Mouse (Mus musculus): ENCODE data around the gene Tex14. TPM values are rescaled to one million over a fixed set of nuclear protein-coding genes. Genes with fewer than 3 reads are reported as not detected.
"Not testable (repeated sequence)": the region's sequence is repeated elsewhere in the genome, so short reads cannot be mapped to it uniquely, and the experiment has no call there.

The Tex14 gene
- polyA plus RNA-seq, 1 experiment from 2014 or later, result 0.65 TPM

- H3K4me3 ChIP-seq (replicated peaks); H3K9me3 ChIP-seq (replicated peaks); ATAC-seq (replicated peaks; ENCODE audit: low FRiP score); H3K36me3 ChIP-seq; H3K27me3 ChIP-seq; H3K4me2 ChIP-seq; H3K9ac ChIP-seq: not testable (repeated sequence)
- peaks cover 23% of the 10 kb centered on the region for H3K4me1 ChIP-seq
- H3K27ac ChIP-seq, result peak overlapping the region; percentile 85; the same call in 1 of the 2 replicates
- WGBS, result 65% methylated on average over 10 of the region's 10 CpGs
Observed at GRCm38 (mm10) chr11:87444056-87444455, 39.2 kb downstream of the Tex14 start.

GRCm38 (mm10) chr11:87444735-87445428, 40.0 kb downstream of the Tex14 start:
- no peak overlapping the region for H3K9ac ChIP-seq
- H3K27me3 ChIP-seq, result no peaks in the 10 kb centered on the region
- H3K4me3 ChIP-seq (replicated peaks), result no peak overlapping the region
- no peaks in the 10 kb centered on the region for H3K36me3 ChIP-seq
- H3K9me3 ChIP-seq (replicated peaks), result no peaks in the 10 kb centered on the region
- ATAC-seq (replicated peaks; ENCODE audit: low FRiP score), result no peak
- peak overlapping the region; percentile 25; the same call in 1 of the 2 replicates for H3K4me2 ChIP-seq
- H3K27ac ChIP-seq, result peak overlapping the region; percentile 0; the same call in 1 of the 2 replicates
- WGBS, result 7% methylated on average over 16 of the region's 16 CpGs
- H3K4me1 ChIP-seq, result peaks cover 23% of the 10 kb centered on the region

GRCm38 (mm10) chr11:87445593-87445992, 40.7 kb downstream of the Tex14 start:
- ATAC-seq (replicated peaks; ENCODE audit: low FRiP score); H3K4me3 ChIP-seq (replicated peaks); H3K4me2 ChIP-seq; H3K36me3 ChIP-seq; H3K27ac ChIP-seq; H3K27me3 ChIP-seq; H3K9ac ChIP-seq; H3K9me3 ChIP-seq (replicated peaks): not testable (repeated sequence)
- H3K4me1 ChIP-seq, result peaks cover 23% of the 10 kb centered on the region
- WGBS, result 54% methylated on average over 4 of the region's 4 CpGs

GRCm38 (mm10) chr11:87446159-87446558, 41.3 kb downstream of the Tex14 start:
- Histone ChIP-seq H3K36me3 (no peaks in the 10 kb centered on the region), H3K9me3 (replicated peaks) (no peaks in the 10 kb centered on the region), H3K4me2 (no peak overlapping the region), H3K27ac (no peak overlapping the region), H3K4me3 (replicated peaks) (no peak overlapping the region), H3K27me3 (no peaks in the 10 kb centered on the region), H3K4me1 (peaks cover 21% of the 10 kb centered on the region), H3K9ac (no peak overlapping the region)
- ATAC-seq (replicated peaks; ENCODE audit: low FRiP score), result no peak
- 93% methylated on average over 3 of the region's 3 CpGs for WGBS

- Histone ChIP-seq H3K4me3 (replicated peaks) (no peak overlapping the region), H3K9ac (no peak overlapping the region), H3K27me3 (no peaks in the 10 kb centered on the region), H3K9me3 (replicated peaks) (no peaks in the 10 kb centered on the region), H3K27ac (no peak overlapping the region), H3K4me1 (peaks cover 16% of the 10 kb centered on the region), H3K4me2 (no peak overlapping the region), H3K36me3 (no peaks in the 10 kb centered on the region)
- ATAC-seq (replicated peaks; ENCODE audit: low FRiP score), result no peak
Observed at GRCm38 (mm10) chr11:87447429-87447828, 42.6 kb downstream of the Tex14 start.

GRCm38 (mm10) chr11:87448081-87448475, 43.2 kb downstream of the Tex14 start:
- H3K9ac ChIP-seq, result peak overlapping the region; percentile 55
- H3K4me2 ChIP-seq, result peak overlapping the region; percentile 83
- H3K27me3 ChIP-seq; H3K36me3 ChIP-seq; H3K9me3 ChIP-seq (replicated peaks): not testable (repeated sequence)
- under 1% methylated on average over 33 of the region's 34 CpGs for WGBS
- H3K27ac ChIP-seq, result peak overlapping the region; percentile 72
- ATAC-seq (replicated peaks; ENCODE audit: low FRiP score), result peak; percentile 96
- H3K4me3 ChIP-seq (replicated peaks), result peak overlapping the region; percentile 46
- H3K4me1 ChIP-seq, result peaks cover 15% of the 10 kb centered on the region

- 0% methylated on average over 6 of the region's 32 CpGs for WGBS
Observed at GRCm38 (mm10) chr11:87448476-87449199, 43.8 kb downstream of the Tex14 start.

GRCm38 (mm10) chr11:87449200-87449547, 44.3 kb downstream of the Tex14 start:
- WGBS, result 8% methylated on average over 3 of the region's 3 CpGs
- no peaks in the 10 kb centered on the region for H3K9me3 ChIP-seq (replicated peaks)

More at GRCm38 (mm10) chr11:87448476-87449199, 43.8 kb downstream of the Tex14 start:
- H3K4me1 ChIP-seq, result peaks cover 21% of the 10 kb centered on the region
- H3K4me2 ChIP-seq, result peak overlapping the region; percentile 83; the same call in 1 of the 2 replicates
- not testable (repeated sequence) for H3K9me3 ChIP-seq (replicated peaks); H3K4me3 ChIP-seq (replicated peaks); H3K36me3 ChIP-seq; H3K9ac ChIP-seq; H3K27me3 ChIP-seq
- ATAC-seq (replicated peaks; ENCODE audit: low FRiP score), result peak; percentile 95
- peak overlapping the region; percentile 85 for H3K27ac ChIP-seq

GRCm38 (mm10) chr11:87449847-87450246, 45.0 kb downstream of the Tex14 start:
- not testable (repeated sequence) for H3K9ac ChIP-seq; H3K36me3 ChIP-seq; H3K4me2 ChIP-seq; H3K9me3 ChIP-seq (replicated peaks); H3K4me3 ChIP-seq (replicated peaks); H3K27ac ChIP-seq; ATAC-seq (replicated peaks; ENCODE audit: low FRiP score); H3K27me3 ChIP-seq
- WGBS, result 64% methylated on average over 5 of the region's 5 CpGs
- H3K4me1 ChIP-seq, result peaks cover 20% of the 10 kb centered on the region

More at GRCm38 (mm10) chr11:87449200-87449547, 44.3 kb downstream of the Tex14 start:
- no peak for ATAC-seq (replicated peaks; ENCODE audit: low FRiP score)
- Histone ChIP-seq H3K27me3 (no peaks in the 10 kb centered on the region), H3K4me2 (0 out of 2 replicates have a peak overlapping the region, but pooled peaks have one; percentile 5), H3K4me1 (peaks cover 26% of the 10 kb centered on the region), H3K4me3 (replicated peaks) (no peak overlapping the region), H3K36me3 (no peaks in the 10 kb centered on the region), H3K9ac (no peak overlapping the region), H3K27ac (peak overlapping the region; percentile 85)

- Histone ChIP-seq H3K27ac (peak overlapping the region; percentile 58), H3K4me1 (peaks cover 15% of the 10 kb centered on the region)
- H3K9me3 ChIP-seq (replicated peaks); H3K4me3 ChIP-seq (replicated peaks); H3K36me3 ChIP-seq; H3K27me3 ChIP-seq; H3K9ac ChIP-seq; ATAC-seq (replicated peaks; ENCODE audit: low FRiP score); H3K4me2 ChIP-seq: not testable (repeated sequence)
- WGBS, result 72% methylated on average over 8 of the region's 8 CpGs
Observed at GRCm38 (mm10) chr11:87452779-87453178, 47.9 kb downstream of the Tex14 start.

GRCm38 (mm10) chr11:87453216-87454034, 48.6 kb downstream of the Tex14 start:
- no peaks in the 10 kb centered on the region for H3K27me3 ChIP-seq
- no peak overlapping the region for H3K9ac ChIP-seq
- H3K4me3 ChIP-seq (replicated peaks), result no peak overlapping the region
- 13% methylated on average over 13 of the region's 13 CpGs for WGBS
- no peak for ATAC-seq (replicated peaks; ENCODE audit: low FRiP score)
- peak overlapping the region; percentile 58 for H3K27ac ChIP-seq
- H3K4me1 ChIP-seq, result peaks cover 12% of the 10 kb centered on the region
- H3K9me3 ChIP-seq (replicated peaks), result no peaks in the 10 kb centered on the region
- no peaks in the 10 kb centered on the region for H3K36me3 ChIP-seq
- H3K4me2 ChIP-seq, result peak overlapping the region; percentile 39

All from kidney, embryonic 15.5 days (tissue).